Mouse (Mus musculus): ENCODE measurements around the gene Grhpr.
"Not testable (repeated sequence)": the region's sequence is repeated elsewhere in the genome, so short reads cannot be mapped to it uniquely, and the experiment has no call there.

The Grhpr gene

DNA sequence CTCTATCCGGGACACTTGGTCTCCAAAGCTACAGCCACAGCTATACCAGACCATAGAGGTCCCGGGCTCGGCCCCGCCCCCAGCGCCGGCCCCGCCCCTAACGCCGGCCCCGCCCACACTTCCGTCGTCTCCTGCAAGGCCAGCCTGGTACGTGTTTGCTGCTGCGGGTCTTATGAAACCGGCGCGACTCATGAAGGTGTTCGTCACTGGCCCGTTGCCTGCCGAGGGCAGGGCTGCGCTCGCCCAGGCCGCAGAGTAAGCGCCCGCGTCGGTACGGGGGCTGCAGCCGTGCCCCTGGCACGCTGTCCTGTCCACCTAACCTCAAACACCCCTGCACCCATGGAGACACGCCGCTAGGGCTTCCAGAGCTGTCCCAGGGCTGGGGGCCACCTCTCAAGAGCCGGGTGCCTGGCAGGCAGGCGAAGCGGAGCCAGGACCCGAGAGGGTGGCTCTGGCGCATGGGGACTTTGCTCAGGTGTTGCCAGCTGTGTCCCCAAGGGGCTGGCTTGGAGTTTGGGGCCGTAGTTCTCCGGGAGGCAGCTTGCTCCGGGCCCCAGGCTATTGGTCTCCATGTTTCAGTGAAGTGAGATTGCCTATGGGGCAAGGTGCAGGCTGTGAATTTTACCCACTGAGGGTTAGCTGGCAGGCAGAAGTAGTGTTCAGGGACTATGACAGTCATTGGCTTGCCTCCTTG is at the start of gene Grhpr:
Gene Grhpr, plus strand, starts transcription at position 116 of the 694 bp plus-strand sequence.
- DNase-seq (ENCODE audit: extremely low spot score): peak; percentile 97

GRCm38 (mm10) chr4:44931732-44932131 is 49.5 kb upstream of the Grhpr start:
- DNase-seq (ENCODE audit: extremely low spot score): no peak

GRCm38 (mm10) chr4:44938359-44939340 is 42.5 kb upstream of the Grhpr start:
- no peak for DNase-seq (ENCODE audit: extremely low spot score)

DNA sequence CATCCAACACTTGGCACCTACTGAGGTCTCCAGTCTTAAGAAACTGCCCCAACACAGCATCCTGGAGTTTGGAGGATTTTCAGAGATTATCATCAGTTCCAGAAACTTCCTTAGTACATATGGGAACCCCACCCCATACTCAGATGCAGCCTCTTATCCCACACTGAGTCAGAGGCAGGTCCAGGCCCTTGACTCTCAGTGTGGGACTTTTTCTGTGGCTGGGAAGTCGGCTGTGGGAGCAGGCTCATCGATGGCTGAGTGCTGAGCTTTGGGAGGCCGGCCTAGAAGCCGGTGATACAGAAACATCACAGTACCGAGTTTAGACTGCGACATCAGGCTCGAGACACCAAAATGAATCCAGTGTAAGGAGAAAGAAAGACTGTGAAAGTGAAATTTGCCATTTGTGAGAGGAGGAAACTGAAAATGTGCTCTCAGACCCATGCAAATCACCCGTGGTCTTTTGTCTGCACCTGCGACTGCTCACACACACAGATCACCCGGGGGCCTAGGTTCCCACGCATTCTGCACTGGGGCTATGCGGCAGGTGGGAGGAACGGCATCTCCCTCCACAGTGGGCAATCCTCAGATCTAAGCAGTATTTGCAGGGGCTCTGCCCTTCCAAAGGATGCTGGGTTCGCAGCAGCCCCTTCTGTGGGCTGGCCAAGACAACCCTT is 41.5 kb upstream of the Grhpr start:
- DNase-seq (ENCODE audit: extremely low spot score): no peak

DNA sequence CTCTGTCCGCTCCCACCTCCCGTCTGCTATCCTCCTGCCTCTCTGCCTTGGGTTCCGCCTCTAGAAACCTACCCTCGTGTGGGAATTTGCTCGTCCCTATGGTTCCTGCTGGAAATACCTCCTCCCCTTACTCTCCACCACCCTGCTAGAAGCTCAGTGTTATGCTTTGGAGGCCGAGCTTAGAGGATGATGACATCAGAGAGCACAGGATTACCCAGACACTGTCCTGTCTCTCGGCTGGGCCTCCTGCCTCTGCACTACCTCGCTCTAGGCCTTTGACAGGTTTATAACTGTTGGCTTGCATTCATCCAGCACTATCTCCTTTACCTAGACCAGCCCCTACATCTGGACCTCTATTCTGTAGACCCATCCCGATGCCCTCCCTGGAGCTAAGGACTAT is 40.9 kb upstream of the Grhpr start:
- no peak for DNase-seq (ENCODE audit: extremely low spot score)

- no peak for DNase-seq (ENCODE audit: extremely low spot score)
Observed at GRCm38 (mm10) chr4:44942237-44942636, 39.0 kb upstream of the Grhpr start.

- no peak for DNase-seq (ENCODE audit: extremely low spot score)
Observed at GRCm38 (mm10) chr4:44943480-44943879, 37.7 kb upstream of the Grhpr start.

- no peak for DNase-seq (ENCODE audit: extremely low spot score)
Observed at GRCm38 (mm10) chr4:44944426-44945075, 36.6 kb upstream of the Grhpr start.

DNA sequence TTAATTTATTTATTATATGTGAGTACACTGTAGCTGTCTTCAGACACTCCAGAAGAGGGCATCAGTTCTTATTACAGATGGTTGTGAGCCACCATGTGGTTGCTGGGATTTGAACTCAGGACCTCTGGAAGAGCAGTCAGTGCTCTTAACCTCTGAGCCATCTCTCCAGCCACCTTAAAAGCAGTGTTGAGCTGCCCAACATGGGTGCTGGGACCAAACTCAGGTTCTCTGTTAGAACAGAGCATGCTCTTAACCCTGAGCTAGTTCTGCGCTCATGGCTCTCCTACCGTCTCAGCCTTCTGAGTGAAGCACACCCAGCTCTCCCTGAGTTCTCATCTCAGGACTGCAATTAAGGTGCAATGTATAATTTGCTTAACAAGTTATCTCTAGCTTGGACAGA is 35.1 kb upstream of the Grhpr start:
- not testable (repeated sequence) for DNase-seq (ENCODE audit: extremely low spot score)

GRCm38 (mm10) chr4:44947464-44947863 is 33.7 kb upstream of the Grhpr start:
- DNase-seq (ENCODE audit: extremely low spot score): no peak

GRCm38 (mm10) chr4:44948314-44948713 is 32.9 kb upstream of the Grhpr start:
- DNase-seq (ENCODE audit: extremely low spot score): no peak

GRCm38 (mm10) chr4:44953041-44953440 is 28.2 kb upstream of the Grhpr start:
- DNase-seq (ENCODE audit: extremely low spot score): peak; percentile 24

- DNase-seq (ENCODE audit: extremely low spot score): no peak
Observed at GRCm38 (mm10) chr4:44958776-44959175, 22.4 kb upstream of the Grhpr start.

- no peak for DNase-seq (ENCODE audit: extremely low spot score)
Observed at GRCm38 (mm10) chr4:44959220-44959619, 22.0 kb upstream of the Grhpr start.

- DNase-seq (ENCODE audit: extremely low spot score): no peak
Observed at GRCm38 (mm10) chr4:44963156-44963555, 18.0 kb upstream of the Grhpr start.

GRCm38 (mm10) chr4:44965175-44965574 is 16.0 kb upstream of the Grhpr start:
- DNase-seq (ENCODE audit: extremely low spot score): no peak

GRCm38 (mm10) chr4:44965736-44966135 is 15.5 kb upstream of the Grhpr start:
- DNase-seq (ENCODE audit: extremely low spot score): no peak

DNA sequence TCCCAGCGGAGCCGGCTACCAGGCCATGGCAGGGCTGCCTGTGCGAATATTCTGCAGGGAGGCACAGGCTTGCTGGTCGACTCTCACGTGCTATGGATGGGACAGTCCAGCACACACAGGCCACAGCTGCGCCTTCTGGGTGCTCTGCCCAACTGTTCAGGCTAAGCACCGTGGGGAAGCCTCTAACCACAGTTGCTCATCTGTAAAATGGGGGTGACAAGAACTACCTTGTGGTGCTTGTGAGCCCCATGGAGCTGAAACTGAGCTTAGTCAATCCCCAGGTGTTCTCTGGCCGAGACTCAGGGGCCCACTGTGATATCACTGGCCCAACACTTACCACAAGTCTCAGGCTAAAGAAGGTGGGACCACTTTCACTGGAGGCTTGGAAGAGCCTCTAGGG is 13.8 kb upstream of the Grhpr start:
- no peak for DNase-seq (ENCODE audit: extremely low spot score)

GRCm38 (mm10) chr4:44970056-44970455 is 11.1 kb upstream of the Grhpr start:
- DNase-seq (ENCODE audit: extremely low spot score): no peak

DNA sequence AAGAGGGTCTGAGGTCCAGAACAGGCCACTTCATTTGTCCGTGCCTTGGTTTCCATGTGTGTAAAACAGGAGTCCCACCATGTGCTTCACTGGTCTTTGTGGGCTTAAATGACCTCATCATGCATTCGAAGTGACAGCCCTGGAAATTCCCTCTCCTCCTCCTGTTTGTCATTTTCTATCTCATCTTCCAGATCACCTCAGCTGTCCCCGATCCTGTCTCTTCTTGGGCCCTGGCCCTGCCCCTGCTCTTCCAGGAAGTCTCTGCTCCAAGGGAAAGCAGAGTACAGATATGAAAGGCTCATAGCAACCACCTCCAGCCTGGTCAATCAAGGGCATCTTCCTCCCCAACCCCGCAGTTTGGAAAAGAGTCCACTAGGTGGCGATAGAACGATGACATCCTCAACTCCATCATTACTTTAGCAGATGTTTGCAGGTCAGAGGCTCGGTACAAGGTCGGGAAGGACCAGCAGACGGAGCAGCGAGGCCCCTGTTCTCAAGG is 10.5 kb upstream of the Grhpr start:
- DNase-seq (ENCODE audit: extremely low spot score): peak; percentile 82

DNA sequence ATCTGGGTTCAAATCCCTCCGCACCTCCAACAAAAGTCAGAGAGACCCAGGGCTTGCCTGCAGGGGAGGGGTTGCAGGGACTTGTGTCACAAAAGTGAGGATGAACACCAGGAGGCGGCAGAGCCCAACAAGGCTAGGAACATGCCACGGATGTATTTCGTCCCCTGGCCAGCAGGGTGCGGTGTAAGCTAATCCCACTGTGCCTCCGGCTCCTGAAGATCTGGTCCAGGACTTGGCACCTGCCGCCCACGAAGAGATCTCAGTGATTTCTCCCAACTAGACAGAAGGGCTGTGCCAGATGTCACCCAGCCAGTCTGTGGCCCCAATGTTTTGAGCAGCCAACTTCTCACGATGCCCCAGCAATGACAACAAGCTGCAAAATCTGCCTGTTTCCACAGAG is 7.7 kb upstream of the Grhpr start:
- DNase-seq (ENCODE audit: extremely low spot score): peak; percentile 86

DNA sequence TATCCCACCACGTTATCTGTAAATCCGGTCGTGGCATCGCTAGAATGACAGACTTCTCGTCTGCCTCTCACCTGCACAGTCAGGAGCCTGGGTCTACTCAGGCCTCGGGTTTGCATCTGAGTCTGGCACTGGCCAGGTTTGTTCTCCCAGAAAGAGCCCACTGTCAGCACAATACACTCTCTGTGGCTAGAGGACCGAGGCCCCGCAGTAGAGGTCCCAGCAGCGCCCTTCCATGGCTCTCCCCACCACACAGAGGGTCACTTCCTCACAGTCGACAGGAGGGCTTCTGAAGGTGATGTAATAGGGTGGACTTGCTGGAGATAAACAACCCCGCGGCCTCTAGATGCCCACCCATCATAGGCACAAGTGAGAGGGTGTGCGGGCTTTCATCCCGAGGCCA is 7.3 kb upstream of the Grhpr start:
- DNase-seq (ENCODE audit: extremely low spot score): no peak

Data from embryo, embryonic 9.5 days (tissue).